Mouse (Mus musculus) stomach, postnatal 0 days (tissue): Measurements from ENCODE around the gene 1700020N01Rik. TPM values are rescaled to one million over a fixed set of nuclear protein-coding genes. Genes with fewer than 3 reads are reported as not detected.
A peak's percentile ranks its signal among the peaks of the same experiment; 100 is the strongest.

ENCODE experiments used
- ATAC-seq: fragments of 200-750 bp; cut with Nextera tagmentation; 2 replicates; pipeline ENCODE4 v1.8.0; 2017; ENCODE audit not compliant: low FRiP score, low TSS enrichment
- DNase-seq: peaks from one replicate; pipeline ENCODE4 v3.0.0-alpha.2; 2016; ENCODE audit warnings: low spot score
- H3K27ac ChIP-seq: fragments of 300-500 bp; sonication (generic); replicated peaks from 2 replicates; pipeline ENCODE4 v1.5.1; 2014; ENCODE audit warnings: mild to moderate bottlenecking, control low read depth
- H3K27me3 ChIP-seq: fragments of 300-500 bp; sonication (generic); 2 replicates; pipeline ENCODE4 v1.6.1; 2014; ENCODE audit warnings: low read length; ENCODE audit not compliant: control insufficient read depth, insufficient read depth
- H3K36me3 ChIP-seq: fragments of 300-500 bp; sonication (generic); 2 replicates; pipeline ENCODE4 v1.6.1; 2014; ENCODE audit warnings: low read length, mixed read lengths; ENCODE audit not compliant: control insufficient read depth, insufficient read depth
- H3K4me1 ChIP-seq: fragments of 300-500 bp; sonication (generic); replicated peaks from 2 replicates; pipeline ENCODE4 v1.6.1; 2014; ENCODE audit warnings: antibody characterized with exemption; ENCODE audit not compliant: control insufficient read depth, insufficient read depth
- H3K4me2 ChIP-seq: fragments of 300-500 bp; sonication (generic); replicated peaks from 2 replicates; pipeline ENCODE4 v1.6.1; 2014; ENCODE audit warnings: low read depth, mild to moderate bottlenecking, control low read depth, moderate library complexity
- H3K4me3 ChIP-seq: fragments of 300-500 bp; sonication (generic); 2 replicates; pipeline ENCODE4 v1.5.1; 2014; ENCODE audit warnings: low read depth, low read length, control low read depth
- H3K9ac ChIP-seq: fragments of 300-500 bp; sonication (generic); 2 replicates; pipeline ENCODE4 v1.6.1; 2014; ENCODE audit warnings: mild to moderate bottlenecking, low read length, control low read depth, mixed read lengths
- H3K9me3 ChIP-seq: fragments of 300-500 bp; sonication (generic); 2 replicates; pipeline ENCODE4 v1.6.1; 2016; ENCODE audit warnings: low read length; ENCODE audit not compliant: control insufficient read depth
- CTCF ChIP-seq: IDR thresholded peaks from 2 replicates; pipeline ENCODE4 v1.5.1; 2016; ENCODE audit warnings: antibody characterized with exemption, low read depth, mild to moderate bottlenecking, moderate library complexity
- EP300 ChIP-seq: optimal IDR thresholded peaks from 2 replicates; pipeline ENCODE3; 2016; ENCODE audit warnings: antibody characterized with exemption
- WGBS: fragments of 180-500 bp; shearing (Covaris S2); extraction: QIAGEN DNeasy Blood & Tissue Kit; methylation state at CpG from one replicate; pipeline ENCODE4 v1.1.7; 2014; 5-methylcytosine and 5-hydroxymethylcytosine counted together
- polyA plus RNA-seq: library from polyadenylated mRNA; unstranded; fragments of >200 nt; fragmentation: Nextera tagmentation; extraction: Ambion mirVana; gene quantifications from 2 replicates; pipeline ENCODE4 v1.2.1, GENCODE M21; 2015

1700020N01Rik gene
- polyA plus RNA-seq, 1 experiment from 2014 or later: not detected

DNA sequence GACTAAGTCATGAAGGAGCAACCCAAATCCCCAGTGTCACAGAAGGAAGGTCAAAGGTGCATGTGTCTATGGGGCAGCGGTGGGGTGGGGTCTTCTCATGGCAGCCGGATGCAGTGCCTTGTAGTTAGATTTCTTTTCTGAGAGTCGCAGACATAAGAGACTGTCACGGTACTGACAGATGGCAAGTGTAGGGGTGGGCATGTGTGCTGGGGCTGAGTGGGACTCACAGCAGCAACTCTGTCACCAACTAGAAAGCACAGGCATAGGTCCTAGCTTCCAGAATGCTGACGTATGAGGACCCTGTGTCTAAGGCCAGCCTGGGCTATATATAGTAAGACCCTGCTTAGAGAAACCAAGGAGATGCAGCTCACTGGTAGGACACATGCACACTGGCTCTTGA is 12.7 kb downstream of the 1700020N01Rik start:
- no peak for ATAC-seq
- WGBS: 76% methylated on average over 5 of the region's 5 CpGs

GRCm38 (mm10) chr10:21606931-21607330 is 14.0 kb downstream of the 1700020N01Rik start:
- H3K9me3 ChIP-seq: no peaks in the 10 kb centered on the region
- WGBS: 56% methylated on average over 5 of the region's 5 CpGs
- H3K4me2 ChIP-seq: no peak overlapping the region
- DNase-seq (peak; percentile 46), ATAC-seq (no peak)
- no peak overlapping the region for H3K4me3 ChIP-seq
- no peak overlapping the region for H3K27ac ChIP-seq
- no peaks in the 10 kb centered on the region for H3K36me3 ChIP-seq
- no peak for TF ChIP-seq EP300
- no peak for TF ChIP-seq CTCF
- H3K4me1 ChIP-seq: 0 out of 2 replicates have a peak, but pooled peaks cover 4% of the 10 kb centered on the region
- no peak overlapping the region for H3K9ac ChIP-seq
- H3K27me3 ChIP-seq: no peaks in the 10 kb centered on the region

More for the DNA sequence above, 12.7 kb downstream of the 1700020N01Rik start:
- H3K27ac ChIP-seq: peak overlapping the region; percentile 61; the same call in 1 of the 2 replicates
- no peak overlapping the region for H3K4me2 ChIP-seq
- TF ChIP-seq EP300 (no peak), CTCF (no peak)
- H3K27me3 ChIP-seq: no peaks in the 10 kb centered on the region
- H3K9me3 ChIP-seq: no peaks in the 10 kb centered on the region
- DNase-seq: no peak
- H3K4me3 ChIP-seq: no peak overlapping the region
- H3K36me3 ChIP-seq: no peaks in the 10 kb centered on the region
- H3K9ac ChIP-seq: no peak overlapping the region
- 0 out of 2 replicates have a peak, but pooled peaks cover 4% of the 10 kb centered on the region for H3K4me1 ChIP-seq

DNA sequence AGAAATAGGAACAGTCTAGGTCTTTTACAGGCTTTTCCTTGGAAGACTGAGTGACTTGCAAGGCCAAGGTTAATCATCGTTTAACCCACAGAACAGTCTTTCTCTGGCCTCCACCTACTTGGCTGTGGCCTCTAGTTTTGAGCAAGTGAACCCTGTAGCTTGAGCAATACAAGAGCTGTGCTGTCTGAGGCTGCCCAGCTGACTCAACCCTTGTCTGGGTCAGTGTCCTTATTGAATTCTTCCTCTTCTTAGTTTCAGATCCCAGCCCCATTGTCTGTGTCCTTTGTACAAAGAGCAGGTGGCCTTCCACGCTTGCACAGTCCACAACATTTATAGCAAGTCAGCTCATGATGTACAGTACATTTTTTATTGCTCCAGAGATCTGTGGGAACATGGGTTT is 16.6 kb downstream of the 1700020N01Rik start:
- TF ChIP-seq CTCF (no peak), EP300 (no peak)
- 54% methylated on average over 2 of the region's 2 CpGs for WGBS
- ATAC-seq (peak; percentile 47; the same call in 1 of the 2 replicates), DNase-seq (no peak)
- Histone ChIP-seq H3K4me2 (no peak overlapping the region), H3K9ac (no peak overlapping the region), H3K9me3 (no peaks in the 10 kb centered on the region), H3K4me1 (0 out of 2 replicates have a peak, but pooled peaks cover 4% of the 10 kb centered on the region), H3K36me3 (no peaks in the 10 kb centered on the region), H3K27ac (no peak overlapping the region), H3K4me3 (no peak overlapping the region), H3K27me3 (no peaks in the 10 kb centered on the region)

GRCm38 (mm10) chr10:21613021-21613860 is 20.3 kb downstream of the 1700020N01Rik start:
- Histone ChIP-seq H3K4me3 (no peak overlapping the region), H3K27ac (no peak overlapping the region), H3K4me2 (no peak overlapping the region), H3K27me3 (no peaks in the 10 kb centered on the region), H3K36me3 (no peaks in the 10 kb centered on the region), H3K9me3 (no peaks in the 10 kb centered on the region), H3K9ac (no peak overlapping the region), H3K4me1 (0 out of 2 replicates have a peak, but pooled peaks cover 4% of the 10 kb centered on the region)
- 76% methylated on average over 4 of the region's 4 CpGs for WGBS
- ATAC-seq (no peak), DNase-seq (no peak)
- TF ChIP-seq EP300 (no peak), CTCF (no peak)

GRCm38 (mm10) chr10:21614520-21614919 is 21.6 kb downstream of the 1700020N01Rik start:
- H3K36me3 ChIP-seq: no peaks in the 10 kb centered on the region
- no peak overlapping the region for H3K27ac ChIP-seq
- no peak overlapping the region for H3K9ac ChIP-seq
- ATAC-seq: no peak
- H3K9me3 ChIP-seq: no peaks in the 10 kb centered on the region
- DNase-seq: no peak
- no peak overlapping the region for H3K4me2 ChIP-seq
- TF ChIP-seq EP300 (no peak), CTCF (no peak)
- H3K4me1 ChIP-seq: 0 out of 2 replicates have a peak, but pooled peaks cover 1% of the 10 kb centered on the region
- no peak overlapping the region for H3K4me3 ChIP-seq
- H3K27me3 ChIP-seq: no peaks in the 10 kb centered on the region
- 76% methylated on average over 1 of the region's 1 CpGs for WGBS
